Mouse (Mus musculus): ENCODE results near the gene Traip. TPM values are rescaled to one million over a fixed set of nuclear protein-coding genes. Genes with fewer than 3 reads are reported as not detected.

The Traip gene
- polyA plus RNA-seq, 1 experiment from 2014 or later = 8.6 TPM

DNA sequence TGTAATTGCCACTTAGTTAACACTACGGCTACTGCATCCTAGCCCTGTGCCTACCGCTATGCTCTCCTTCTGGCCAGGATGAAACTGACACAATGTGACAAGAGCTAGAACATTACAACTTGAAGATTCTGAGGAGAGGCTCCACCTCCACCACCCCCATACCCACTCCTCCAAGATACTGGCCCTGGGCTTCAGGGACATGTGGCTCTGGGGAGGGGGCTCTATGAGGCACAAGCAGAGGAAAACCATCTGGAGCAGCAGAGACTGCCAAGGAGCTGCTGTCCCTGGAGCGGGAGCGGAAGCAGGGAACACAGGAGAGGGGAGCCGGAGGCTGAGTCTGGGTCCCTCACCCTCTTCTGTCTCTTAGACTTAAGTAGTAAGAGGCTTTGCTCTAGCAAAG is 22.2 kb upstream of the Traip start:
- whole genome bisulfite sequencing = 88% methylated on average over 5 of the region's 5 CpGs

DNA sequence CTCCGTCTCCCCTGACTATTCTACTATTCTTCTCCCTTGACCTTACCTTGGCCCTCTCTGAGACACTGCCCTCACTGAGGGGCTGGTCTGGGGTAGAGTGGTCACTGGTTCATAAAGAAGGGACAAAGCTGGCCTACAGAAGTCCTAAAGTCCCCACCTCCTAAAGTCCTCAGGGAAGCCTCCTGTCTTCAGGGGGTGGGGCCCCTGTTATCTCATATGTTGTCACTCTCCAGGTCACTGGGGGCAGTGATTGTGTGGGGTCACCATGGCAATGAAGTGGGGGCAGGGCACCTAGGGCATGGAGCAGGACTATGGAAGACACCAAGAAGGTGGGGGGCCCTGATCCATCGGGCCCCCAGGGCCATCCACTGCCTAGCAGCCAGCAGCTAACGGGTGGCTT is 21.8 kb upstream of the Traip start, which contains the start of gene Actl11:
Gene Actl11 (plus strand): TSS at position 301 of the 400 bp plus-strand sequence.
- Histone ChIP-seq H3K4me3 (replicated peaks; ENCODE audit: low read length) (no peak within 1 kb of the TSS), H3K27me3 (ENCODE audit: control insufficient read depth, insufficient read depth, low read length) (no peaks in the 10 kb centered on the region), H3K9me3 (ENCODE audit: control insufficient read depth, low read length) (no peaks in the 10 kb centered on the region), H3K4me2 (replicated peaks) (no peak within 1 kb of the TSS), H3K4me1 (replicated peaks; ENCODE audit: control insufficient read depth, insufficient read depth, low read length) (peaks cover 14% of the 10 kb centered on the region; the same call in 1 of the 2 replicates), H3K36me3 (replicated peaks; ENCODE audit: control insufficient read depth, insufficient read depth) (no peaks in the 10 kb centered on the region), H3K27ac (no peak within 1 kb of the TSS), H3K9ac (no peak within 1 kb of the TSS)
- DNase-seq (ENCODE audit: low spot score) (no peak), ATAC-seq (ENCODE audit: low FRiP score) (no peak)
- 78% methylated on average over 3 of the region's 3 CpGs for WGBS

More for the DNA sequence above, 22.2 kb upstream of the Traip start:
- Histone ChIP-seq H3K27ac (no peak overlapping the region), H3K4me3 (replicated peaks; ENCODE audit: low read length) (no peak overlapping the region), H3K36me3 (replicated peaks; ENCODE audit: control insufficient read depth, insufficient read depth) (no peaks in the 10 kb centered on the region), H3K27me3 (ENCODE audit: control insufficient read depth, insufficient read depth, low read length) (no peaks in the 10 kb centered on the region), H3K9ac (no peak overlapping the region), H3K4me2 (replicated peaks) (no peak overlapping the region), H3K9me3 (ENCODE audit: control insufficient read depth, low read length) (no peaks in the 10 kb centered on the region), H3K4me1 (replicated peaks; ENCODE audit: control insufficient read depth, insufficient read depth, low read length) (peaks cover 14% of the 10 kb centered on the region; the same call in 1 of the 2 replicates)
- ATAC-seq (ENCODE audit: low FRiP score) (no peak), DNase-seq (ENCODE audit: low spot score) (no peak)

DNA sequence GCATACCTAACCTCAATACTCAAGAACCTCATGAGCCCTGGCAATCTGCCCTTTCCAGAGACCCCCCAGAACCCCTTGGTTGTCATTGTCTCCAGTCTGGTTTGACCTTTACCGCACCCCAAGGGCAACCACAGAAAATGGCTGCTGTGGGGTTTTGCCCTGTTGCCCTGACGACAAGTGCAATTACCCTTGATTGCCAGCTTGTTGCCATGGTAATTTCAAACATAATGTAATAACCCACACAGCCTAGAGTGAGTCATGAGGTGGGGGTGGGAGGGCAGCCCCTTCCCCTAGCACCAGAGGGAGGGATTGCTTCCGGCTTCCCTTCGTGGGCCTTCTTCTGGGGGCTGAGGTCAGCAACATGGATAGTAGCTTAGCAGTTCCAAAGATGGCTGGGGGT is 17.7 kb upstream of the Traip start:
- no peak for DNase-seq (ENCODE audit: low spot score)
- WGBS = 56% methylated on average over 4 of the region's 4 CpGs
- ATAC-seq (ENCODE audit: low FRiP score) = no peak

GRCm38 (mm10) chr9:107934146-107934545 is 15.8 kb upstream of the Traip start:
- H3K4me3 ChIP-seq (replicated peaks; ENCODE audit: low read length) = no peak overlapping the region
- H3K4me2 ChIP-seq (replicated peaks) = no peak overlapping the region
- H3K9ac ChIP-seq = no peak overlapping the region
- 81% methylated on average over 11 of the region's 11 CpGs for WGBS
- DNase-seq (ENCODE audit: low spot score) = no peak
- no peaks in the 10 kb centered on the region for H3K9me3 ChIP-seq (ENCODE audit: control insufficient read depth, low read length)
- H3K27ac ChIP-seq = no peak overlapping the region
- no peak for ATAC-seq (ENCODE audit: low FRiP score)
- peaks cover 15% of the 10 kb centered on the region for H3K4me1 ChIP-seq (replicated peaks; ENCODE audit: control insufficient read depth, insufficient read depth, low read length)
- H3K36me3 ChIP-seq (replicated peaks; ENCODE audit: control insufficient read depth, insufficient read depth) = no peaks in the 10 kb centered on the region
- peaks cover 8% of the 10 kb centered on the region for H3K27me3 ChIP-seq (ENCODE audit: control insufficient read depth, insufficient read depth, low read length)

More for the DNA sequence above, 17.7 kb upstream of the Traip start:
- no peak overlapping the region for H3K4me3 ChIP-seq (replicated peaks; ENCODE audit: low read length)
- no peak overlapping the region for H3K27ac ChIP-seq
- no peaks in the 10 kb centered on the region for H3K9me3 ChIP-seq (ENCODE audit: control insufficient read depth, low read length)
- H3K4me2 ChIP-seq (replicated peaks) = no peak overlapping the region
- no peaks in the 10 kb centered on the region for H3K36me3 ChIP-seq (replicated peaks; ENCODE audit: control insufficient read depth, insufficient read depth)
- peaks cover 15% of the 10 kb centered on the region for H3K4me1 ChIP-seq (replicated peaks; ENCODE audit: control insufficient read depth, insufficient read depth, low read length)
- peaks cover 8% of the 10 kb centered on the region for H3K27me3 ChIP-seq (ENCODE audit: control insufficient read depth, insufficient read depth, low read length)
- no peak overlapping the region for H3K9ac ChIP-seq

DNA sequence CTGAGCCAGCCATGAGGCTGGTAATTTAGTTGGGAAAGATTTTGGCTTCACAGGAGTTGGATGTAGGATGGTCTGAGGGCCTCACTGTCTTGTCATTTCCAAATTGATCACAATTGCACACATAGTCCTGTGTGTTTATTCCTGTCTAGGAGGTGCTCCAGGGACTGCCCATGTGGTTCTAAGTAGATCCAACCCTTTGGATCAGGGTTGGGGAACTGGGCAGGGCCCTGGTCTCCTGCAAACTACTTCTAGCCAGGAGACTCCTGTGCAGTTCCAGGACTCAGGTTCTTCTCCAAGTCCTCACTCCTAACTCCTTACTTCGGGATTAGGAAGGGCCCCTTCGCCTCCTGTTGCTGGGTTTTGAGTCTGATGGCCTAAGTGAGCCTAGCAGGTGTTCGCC is 14.6 kb upstream of the Traip start, which contains the start of gene Camkv:
Gene Camkv (plus strand): TSS at position 301 of the 400 bp plus-strand sequence.
- Histone ChIP-seq H3K27me3 (ENCODE audit: control insufficient read depth, insufficient read depth, low read length) (peaks cover 8% of the 10 kb centered on the region), H3K4me1 (replicated peaks; ENCODE audit: control insufficient read depth, insufficient read depth, low read length) (peaks cover 15% of the 10 kb centered on the region), H3K9me3 (ENCODE audit: control insufficient read depth, low read length) (no peaks in the 10 kb centered on the region), H3K4me3 (replicated peaks; ENCODE audit: low read length) (peak within 1 kb of the TSS; percentile 50), H3K36me3 (replicated peaks; ENCODE audit: control insufficient read depth, insufficient read depth) (no peaks in the 10 kb centered on the region), H3K4me2 (replicated peaks) (peak within 1 kb of the TSS; percentile 91), H3K9ac (peak within 1 kb of the TSS; percentile 63), H3K27ac (no peak within 1 kb of the TSS)
- 11% methylated on average over 3 of the region's 3 CpGs for WGBS
- DNase-seq (ENCODE audit: low spot score) (no peak), ATAC-seq (ENCODE audit: low FRiP score) (no peak)

DNA sequence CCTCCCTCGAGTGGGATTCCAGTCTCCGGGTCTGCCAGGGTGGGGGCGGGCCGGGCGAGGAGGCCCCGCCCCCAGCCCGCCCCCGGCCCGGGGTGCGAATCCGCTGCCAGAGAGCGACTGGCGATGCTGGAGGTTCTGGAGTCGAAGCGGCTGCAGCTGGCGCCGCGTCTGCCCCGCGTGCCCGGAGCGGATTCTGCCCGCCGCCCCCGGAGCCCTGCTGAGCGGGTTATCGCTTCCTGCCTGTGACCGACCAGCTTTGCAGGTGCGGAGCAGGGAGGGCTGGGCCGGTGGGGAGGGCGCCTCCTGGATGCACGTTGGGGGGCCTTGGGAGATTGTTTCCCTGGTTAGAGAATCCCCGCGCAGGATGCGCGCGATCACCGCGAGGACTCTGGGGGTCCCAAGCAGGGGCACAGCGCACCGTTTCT is 14.1 kb upstream of the Traip start:
- DNase-seq (ENCODE audit: low spot score) = peak; percentile 27
- WGBS = under 1% methylated on average over 40 of the region's 41 CpGs
- peak; percentile 34; the same call in 1 of the 2 replicates for ATAC-seq (ENCODE audit: low FRiP score)

GRCm38 (mm10) chr9:107936215-107936822 is 13.6 kb upstream of the Traip start:
- Histone ChIP-seq H3K4me3 (replicated peaks; ENCODE audit: low read length) (peak overlapping the region; percentile 50), H3K4me2 (replicated peaks) (peak overlapping the region; percentile 91), H3K27me3 (ENCODE audit: control insufficient read depth, insufficient read depth, low read length) (peaks cover 8% of the 10 kb centered on the region), H3K9me3 (ENCODE audit: control insufficient read depth, low read length) (no peaks in the 10 kb centered on the region), H3K9ac (peak overlapping the region; percentile 63), H3K36me3 (replicated peaks; ENCODE audit: control insufficient read depth, insufficient read depth) (no peaks in the 10 kb centered on the region), H3K27ac (no peak overlapping the region), H3K4me1 (replicated peaks; ENCODE audit: control insufficient read depth, insufficient read depth, low read length) (peaks cover 15% of the 10 kb centered on the region)
- DNase-seq (ENCODE audit: low spot score) (no peak), ATAC-seq (ENCODE audit: low FRiP score) (peak; percentile 38; the same call in 1 of the 2 replicates)
- WGBS = 1% methylated on average over 29 of the region's 29 CpGs

More for the DNA sequence above, 14.1 kb upstream of the Traip start:
- Histone ChIP-seq H3K9ac (peak overlapping the region; percentile 63), H3K9me3 (ENCODE audit: control insufficient read depth, low read length) (no peaks in the 10 kb centered on the region), H3K4me3 (replicated peaks; ENCODE audit: low read length) (peak overlapping the region; percentile 50), H3K4me2 (replicated peaks) (peak overlapping the region; percentile 91), H3K27ac (no peak overlapping the region), H3K36me3 (replicated peaks; ENCODE audit: control insufficient read depth, insufficient read depth) (no peaks in the 10 kb centered on the region), H3K27me3 (ENCODE audit: control insufficient read depth, insufficient read depth, low read length) (peaks cover 8% of the 10 kb centered on the region), H3K4me1 (replicated peaks; ENCODE audit: control insufficient read depth, insufficient read depth, low read length) (peaks cover 15% of the 10 kb centered on the region)

GRCm38 (mm10) chr9:107936831-107937230 is 13.1 kb upstream of the Traip start:
- Histone ChIP-seq H3K9ac (peak overlapping the region; percentile 63), H3K27me3 (ENCODE audit: control insufficient read depth, insufficient read depth, low read length) (peaks cover 8% of the 10 kb centered on the region), H3K27ac (no peak overlapping the region), H3K9me3 (ENCODE audit: control insufficient read depth, low read length) (no peaks in the 10 kb centered on the region), H3K4me3 (replicated peaks; ENCODE audit: low read length) (peak overlapping the region; percentile 50), H3K4me1 (replicated peaks; ENCODE audit: control insufficient read depth, insufficient read depth, low read length) (peaks cover 15% of the 10 kb centered on the region), H3K36me3 (replicated peaks; ENCODE audit: control insufficient read depth, insufficient read depth) (no peaks in the 10 kb centered on the region), H3K4me2 (replicated peaks) (peak overlapping the region; percentile 91)
- DNase-seq (ENCODE audit: low spot score) (no peak), ATAC-seq (ENCODE audit: low FRiP score) (no peak)
- WGBS = 8% methylated on average over 3 of the region's 3 CpGs

GRCm38 (mm10) chr9:107947241-107948194 is 2.4 kb upstream of the Traip start:
- H3K27me3 ChIP-seq (ENCODE audit: control insufficient read depth, insufficient read depth, low read length) = no peaks in the 10 kb centered on the region
- ATAC-seq (ENCODE audit: low FRiP score) (no peak), DNase-seq (ENCODE audit: low spot score) (no peak)
- H3K4me2 ChIP-seq (replicated peaks) = no peak overlapping the region
- 89% methylated on average over 31 of the region's 31 CpGs for WGBS
- H3K27ac ChIP-seq = no peak overlapping the region
- H3K9ac ChIP-seq = no peak overlapping the region
- no peaks in the 10 kb centered on the region for H3K9me3 ChIP-seq (ENCODE audit: control insufficient read depth, low read length)
- H3K4me3 ChIP-seq (replicated peaks; ENCODE audit: low read length) = no peak overlapping the region
- H3K36me3 ChIP-seq (replicated peaks; ENCODE audit: control insufficient read depth, insufficient read depth) = no peaks in the 10 kb centered on the region
- no peaks in the 10 kb centered on the region; the same call in 1 of the 2 replicates for H3K4me1 ChIP-seq (replicated peaks; ENCODE audit: control insufficient read depth, insufficient read depth, low read length)

All from hindbrain, embryonic 14.5 days (tissue).